Mouse (Mus musculus): ENCODE data around the gene Id1.

Id1 gene

DNA sequence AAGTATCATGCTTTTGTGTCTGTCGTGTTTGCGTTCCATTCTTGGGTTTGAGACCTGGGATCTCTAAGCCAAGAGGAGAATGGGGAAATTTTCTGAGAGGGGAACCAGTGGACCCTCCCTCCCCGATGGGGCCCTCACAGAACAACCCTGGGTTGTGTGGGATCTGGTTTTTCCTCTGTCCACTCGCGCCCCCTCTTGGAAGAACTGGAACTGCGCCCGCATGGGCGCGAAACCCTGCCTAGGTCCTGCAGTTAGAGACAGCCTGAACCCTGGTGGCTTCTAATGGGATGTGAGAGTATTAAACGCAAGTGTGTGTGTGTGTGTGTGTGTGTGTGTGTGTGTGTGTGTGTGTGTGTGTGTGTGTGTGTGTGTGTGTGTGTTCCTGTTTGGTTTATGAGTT is 6.4 kb downstream of the Id1 start:
- peak in 1 of 2 experiments; percentile 74 for DNase-seq (ENCODE audit: low spot score in 2 of 2)

- DNase-seq (ENCODE audit: low spot score in 2 of 2) = no peak
Observed at GRCm38 (mm10) chr2:152753944-152754711, 18.1 kb downstream of the Id1 start, which contains the start of gene Cox4i2. TSS of gene Cox4i2 (plus strand) at chr2:152754173.

DNA sequence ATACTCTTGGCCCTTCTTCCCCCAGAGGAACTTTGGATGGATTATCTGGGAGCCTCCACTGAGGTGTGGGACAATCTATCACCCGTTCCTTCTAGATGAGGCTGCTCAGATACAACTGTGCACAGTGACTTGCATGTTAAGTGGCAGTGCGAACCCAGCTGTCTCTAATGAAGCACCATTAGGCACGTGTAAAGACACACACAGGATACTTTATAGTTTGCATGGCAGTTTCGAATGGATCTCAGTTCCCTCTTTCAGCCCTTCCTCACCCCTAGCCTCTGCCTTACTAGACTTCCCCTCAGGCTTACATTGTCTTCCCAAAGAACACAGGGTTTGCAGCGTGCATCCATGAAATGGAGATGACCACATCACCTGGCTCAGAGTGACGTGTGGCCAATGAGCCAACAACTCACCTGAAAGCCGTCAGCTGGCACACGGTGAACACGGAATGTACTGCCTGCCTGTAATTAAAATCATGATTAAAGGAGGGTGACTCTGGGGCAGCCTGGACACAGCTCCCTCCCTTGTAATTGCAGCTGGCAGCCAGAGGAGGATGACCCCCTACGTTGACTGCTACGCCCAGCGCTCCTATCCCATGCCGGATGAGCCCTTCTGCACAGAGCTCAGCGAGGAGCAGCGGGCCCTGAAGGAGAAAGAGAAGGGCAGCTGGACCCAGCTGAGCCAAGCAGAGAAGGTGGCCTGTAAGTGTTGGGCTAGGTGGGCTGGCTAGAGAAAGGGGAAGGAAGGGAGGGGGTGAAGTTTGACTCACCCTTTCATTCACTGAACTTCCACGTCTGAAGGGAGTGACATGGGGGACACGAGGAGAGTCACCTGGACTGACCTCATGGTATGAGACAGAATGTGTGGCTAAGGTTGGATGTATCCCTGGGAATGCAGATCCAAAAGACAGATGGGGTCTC is 20.7 kb downstream of the Id1 start:
- DNase-seq (ENCODE audit: low spot score in 2 of 2) = no peak

DNA sequence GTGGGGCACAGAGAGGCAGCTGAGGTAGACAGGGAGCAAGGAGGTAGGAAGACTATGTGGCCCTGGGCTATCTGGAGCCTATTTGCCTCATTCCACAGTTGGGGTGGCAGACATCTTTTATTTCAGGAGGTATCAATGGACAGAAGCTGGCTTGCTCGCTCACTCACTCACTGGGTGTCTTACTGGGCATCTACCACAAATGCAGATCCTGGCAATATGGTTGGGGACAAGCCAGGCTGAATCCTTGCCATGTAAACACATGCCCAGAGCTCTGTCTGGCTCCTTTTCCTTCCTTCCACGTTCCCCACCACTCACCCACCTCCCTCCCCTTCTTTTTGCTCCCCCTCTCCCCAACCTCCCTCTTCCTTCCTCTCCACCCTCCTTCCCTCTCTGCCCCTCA is 21.4 kb downstream of the Id1 start:
- no peak for DNase-seq (ENCODE audit: low spot score in 2 of 2)

GRCm38 (mm10) chr2:152758351-152758750 is 22.3 kb downstream of the Id1 start:
- DNase-seq (ENCODE audit: low spot score in 2 of 2) = no peak

- DNase-seq (ENCODE audit: low spot score in 2 of 2) = no peak
Observed at GRCm38 (mm10) chr2:152763310-152763709, 27.3 kb downstream of the Id1 start.

DNA sequence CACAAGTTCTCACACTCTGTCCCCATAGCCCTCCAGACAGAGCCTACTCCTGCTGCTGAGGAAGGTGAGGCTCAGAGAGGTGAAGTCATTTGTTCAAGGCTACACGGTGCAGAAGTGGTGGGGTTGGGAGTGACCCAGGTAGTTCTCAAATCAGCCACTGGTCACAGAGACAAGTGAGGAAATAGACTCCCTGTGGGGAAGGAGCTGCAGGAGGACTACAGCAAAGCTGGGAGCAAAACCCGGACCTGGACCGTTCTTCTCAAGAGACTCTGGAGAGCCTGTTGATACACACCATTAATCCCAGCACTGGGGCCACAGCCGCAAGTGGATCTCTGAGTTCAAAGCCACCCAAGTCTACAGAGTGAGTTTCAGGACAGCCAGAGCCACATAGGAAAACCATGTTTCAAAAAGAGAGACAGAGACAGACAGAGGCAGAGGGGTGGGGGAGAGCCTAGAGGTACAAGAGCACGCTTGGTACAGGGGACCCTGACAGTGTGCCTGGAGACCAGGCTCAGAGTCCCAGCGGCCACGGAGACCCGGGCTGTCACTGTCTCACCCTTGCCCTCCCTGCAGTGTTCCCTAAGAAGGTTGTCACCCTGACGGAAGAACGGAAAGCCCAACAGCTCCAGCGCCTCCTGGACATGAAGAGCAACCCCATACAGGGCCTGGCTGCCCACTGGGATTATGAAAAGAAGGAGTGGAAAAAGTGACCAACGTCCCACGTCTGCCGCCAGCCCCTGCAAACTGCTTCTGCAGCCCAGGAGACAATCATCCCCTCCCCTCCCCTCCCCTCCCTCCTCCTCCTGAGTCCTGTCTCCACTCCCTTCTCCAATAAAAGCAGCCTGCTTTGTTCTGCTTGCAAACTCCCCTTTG is 28.4 kb downstream of the Id1 start:
- no peak for DNase-seq (ENCODE audit: low spot score in 2 of 2)

DNA sequence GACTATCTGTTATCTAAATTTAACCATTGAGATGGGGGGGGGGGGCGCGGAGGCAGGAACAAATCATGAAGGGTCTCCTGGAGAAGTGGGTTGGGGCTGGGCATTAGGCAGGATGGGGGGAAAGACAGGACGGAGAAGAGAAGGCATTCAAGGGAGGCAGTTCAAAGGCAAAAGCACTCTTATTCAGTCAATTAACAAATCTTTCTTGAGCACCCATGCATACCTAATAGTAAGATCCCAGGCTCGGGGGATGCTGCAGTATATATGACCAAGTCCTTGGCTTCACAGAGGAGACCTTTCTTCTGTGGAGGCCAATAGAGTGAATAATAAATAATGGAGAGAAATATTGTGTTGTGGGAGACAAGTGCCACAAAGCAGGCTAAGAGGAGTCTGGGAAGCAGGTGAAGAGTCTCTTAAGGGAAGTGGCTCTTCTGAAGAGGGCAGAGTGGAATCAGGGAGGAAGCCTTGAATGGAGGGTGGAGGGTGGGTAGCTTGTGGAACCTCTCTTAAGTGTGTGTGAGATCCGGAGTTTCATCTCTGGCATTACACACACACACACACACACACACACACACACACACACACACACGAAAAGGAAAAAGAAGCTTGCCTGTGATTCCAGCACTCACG is 29.1 kb downstream of the Id1 start:
- DNase-seq (ENCODE audit: low spot score in 2 of 2) = no peak

DNA sequence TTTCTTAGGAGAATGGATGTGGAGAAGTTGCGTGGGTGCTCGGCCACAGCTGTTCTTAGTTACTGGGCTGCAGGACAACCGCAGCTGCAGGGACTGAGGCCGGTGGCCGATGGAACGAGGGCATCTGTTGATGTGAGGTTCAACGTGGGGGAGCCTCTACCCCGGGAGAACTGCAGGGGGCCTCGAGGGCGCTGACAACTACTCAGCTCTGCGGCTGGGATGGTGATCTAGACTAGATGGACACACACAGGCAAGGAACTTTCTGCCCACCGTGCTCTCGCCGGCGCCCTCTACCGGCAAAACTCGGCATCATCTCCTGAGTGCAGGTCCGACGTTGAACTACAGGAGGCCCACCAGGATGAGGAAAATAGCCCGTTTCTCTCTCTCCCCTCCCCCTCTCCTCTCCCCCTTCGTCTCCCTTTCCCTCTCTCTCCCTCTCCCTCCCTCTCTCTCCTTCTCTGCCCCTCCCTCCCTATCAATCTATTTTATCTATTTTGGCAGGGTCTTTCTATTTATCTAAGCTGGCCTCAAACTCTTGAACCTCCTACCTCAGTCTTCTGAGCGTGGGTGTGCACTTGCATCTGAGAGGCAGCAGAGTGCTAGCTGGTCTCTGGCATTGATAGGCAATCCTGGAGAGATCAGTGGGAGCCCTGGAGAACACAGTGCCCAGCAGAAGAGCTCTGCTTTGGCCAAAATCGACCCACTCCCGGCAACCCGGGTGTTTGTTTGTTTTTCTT is 30.5 kb downstream of the Id1 start:
- peak; percentile 81 to 90 for DNase-seq (ENCODE audit: low spot score in 2 of 2)

DNA sequence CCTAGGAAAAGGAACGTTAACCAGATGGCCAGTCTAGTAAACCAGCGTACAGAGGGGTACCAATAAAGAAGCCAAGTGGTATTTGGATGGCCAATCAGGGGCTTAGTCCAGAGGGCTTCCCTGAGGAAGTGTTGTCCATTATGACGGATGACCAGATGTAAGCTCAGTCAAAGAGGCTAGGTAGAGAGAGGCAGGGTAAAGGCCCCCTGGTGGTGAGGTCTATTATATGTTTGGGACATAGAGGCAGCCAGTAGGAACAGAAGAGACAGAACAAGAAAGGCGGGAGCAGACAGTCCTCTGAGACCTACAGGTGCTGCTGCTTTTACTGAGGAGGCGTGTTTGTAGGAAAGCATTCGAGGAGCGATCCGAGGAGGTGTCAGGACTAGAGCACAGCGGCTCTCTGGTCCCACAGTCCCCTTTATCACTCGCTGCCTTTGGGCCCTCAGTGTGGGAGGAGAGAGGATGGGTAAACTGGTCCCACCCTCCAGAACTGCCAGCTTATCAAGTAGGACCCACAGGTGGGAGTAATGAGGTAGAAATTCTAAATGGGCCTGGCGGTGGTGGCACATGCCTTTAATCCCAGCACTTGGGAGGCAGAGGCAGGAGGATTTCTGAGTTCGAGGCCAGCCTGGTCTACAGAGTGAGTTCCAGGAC is 31.7 kb downstream of the Id1 start:
- peak; percentile 13 to 55 for DNase-seq (ENCODE audit: low spot score in 2 of 2)

DNA sequence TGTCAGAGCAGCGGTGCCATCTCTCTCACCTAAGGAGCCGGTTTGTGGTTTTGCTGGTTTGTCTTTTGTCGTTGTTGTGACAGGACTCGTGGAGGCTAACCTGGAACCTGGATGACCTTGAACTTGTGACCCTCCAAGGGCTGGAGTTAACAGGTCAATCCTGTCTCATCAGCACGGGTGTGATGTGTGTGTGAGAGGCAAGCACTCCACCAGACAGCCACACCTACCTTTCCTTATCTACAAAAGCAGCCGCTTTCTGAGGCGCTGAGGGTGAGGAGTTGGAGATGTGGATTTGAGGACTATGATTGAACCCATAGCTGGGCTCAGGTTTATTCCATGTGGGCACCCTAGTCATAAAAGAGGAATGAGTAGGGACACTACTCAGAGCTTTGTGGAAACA is 33.6 kb downstream of the Id1 start:
- DNase-seq (ENCODE audit: low spot score in 2 of 2) = no peak

DNA sequence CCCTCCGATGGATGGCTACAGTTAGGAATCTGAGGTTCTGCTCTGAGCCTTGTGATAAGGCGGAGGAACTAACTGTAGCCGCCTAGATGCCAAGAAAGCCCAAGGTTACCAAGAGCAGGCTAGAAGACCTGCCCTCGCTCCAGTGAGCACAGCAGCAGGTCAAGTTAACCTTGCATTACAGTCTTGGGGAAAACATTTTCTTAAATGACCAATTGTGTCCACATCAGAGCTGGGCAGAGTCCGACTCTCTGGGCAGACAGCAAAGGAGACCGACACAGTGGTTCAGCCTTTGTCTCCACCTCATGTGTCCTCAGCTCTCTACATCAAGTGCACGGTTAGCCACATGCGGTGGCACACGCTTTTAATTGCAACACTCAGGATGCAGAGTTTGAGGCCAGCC is 35.5 kb downstream of the Id1 start:
- no peak for DNase-seq (ENCODE audit: low spot score in 2 of 2)

- no peak for DNase-seq (ENCODE audit: low spot score in 2 of 2)
Observed at GRCm38 (mm10) chr2:152772231-152772630, 36.2 kb downstream of the Id1 start.

DNA sequence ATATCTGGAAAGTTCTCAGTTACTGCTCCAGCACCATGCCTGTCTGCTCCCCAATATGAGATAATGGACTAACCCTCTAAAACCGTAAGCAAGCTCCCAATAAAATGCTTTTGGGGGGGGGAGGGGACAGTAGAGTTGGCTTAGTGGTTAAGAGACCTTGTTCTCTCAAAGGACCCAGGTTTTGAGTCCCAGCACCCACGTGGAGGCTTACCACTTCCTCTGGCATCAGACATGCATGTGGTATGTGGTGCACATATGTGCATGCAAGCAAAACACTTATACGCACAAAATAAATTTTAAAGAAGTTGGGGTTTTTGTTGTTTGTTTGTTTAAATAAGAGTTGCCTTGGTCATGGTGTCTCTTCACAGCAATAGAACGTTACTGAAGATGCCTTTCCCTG is 39.3 kb downstream of the Id1 start:
- DNase-seq (ENCODE audit: low spot score in 2 of 2) = no peak

DNA sequence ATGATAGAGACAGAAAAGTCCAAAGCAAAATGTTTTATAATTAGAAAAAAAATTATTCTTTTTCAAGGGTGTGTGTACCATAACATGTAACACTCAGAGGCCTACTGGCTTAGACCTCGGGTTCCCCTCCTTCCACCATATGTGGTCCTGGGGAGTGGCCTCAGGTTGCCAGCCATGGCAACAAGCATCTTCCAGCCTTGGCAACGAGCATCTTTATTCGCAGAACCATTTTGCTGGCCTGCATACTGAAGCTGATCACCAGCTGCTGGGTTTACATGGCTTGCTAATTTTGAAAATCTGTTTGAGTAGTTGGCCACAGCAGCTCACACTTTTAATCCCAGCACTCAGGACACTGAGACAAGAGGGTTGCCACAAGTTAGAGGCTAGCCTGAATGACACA is 40.0 kb downstream of the Id1 start:
- DNase-seq (ENCODE audit: low spot score in 2 of 2) = no peak

GRCm38 (mm10) chr2:152776435-152776834 is 40.4 kb downstream of the Id1 start:
- DNase-seq (ENCODE audit: low spot score in 2 of 2) = no peak

- no peak for DNase-seq (ENCODE audit: low spot score in 2 of 2)
Observed at GRCm38 (mm10) chr2:152777081-152777480, 41.0 kb downstream of the Id1 start.

DNA sequence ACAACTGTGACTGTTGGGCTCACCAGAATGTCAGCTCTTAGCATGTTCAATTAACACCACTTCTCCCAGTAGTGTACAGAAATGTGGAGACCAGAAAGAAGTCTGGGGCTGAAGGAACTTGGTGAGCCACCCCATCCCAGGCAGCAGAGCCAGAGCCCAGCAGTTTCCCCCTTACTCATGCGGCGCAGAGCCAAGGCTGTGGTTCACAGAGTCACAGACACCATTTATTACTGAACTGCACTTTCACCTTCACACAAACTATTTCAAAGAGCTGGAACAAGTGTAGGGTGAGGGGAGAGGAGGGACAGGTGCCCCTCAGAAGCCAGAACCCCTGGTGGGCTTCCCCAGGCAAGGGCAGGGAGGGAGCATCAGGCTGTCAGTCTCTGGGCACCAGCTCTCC is 44.4 kb downstream of the Id1 start:
- no peak for DNase-seq (ENCODE audit: low spot score in 2 of 2)

- DNase-seq (ENCODE audit: low spot score in 2 of 2) = no peak
Observed at GRCm38 (mm10) chr2:152781031-152781711, 45.1 kb downstream of the Id1 start.

DNA sequence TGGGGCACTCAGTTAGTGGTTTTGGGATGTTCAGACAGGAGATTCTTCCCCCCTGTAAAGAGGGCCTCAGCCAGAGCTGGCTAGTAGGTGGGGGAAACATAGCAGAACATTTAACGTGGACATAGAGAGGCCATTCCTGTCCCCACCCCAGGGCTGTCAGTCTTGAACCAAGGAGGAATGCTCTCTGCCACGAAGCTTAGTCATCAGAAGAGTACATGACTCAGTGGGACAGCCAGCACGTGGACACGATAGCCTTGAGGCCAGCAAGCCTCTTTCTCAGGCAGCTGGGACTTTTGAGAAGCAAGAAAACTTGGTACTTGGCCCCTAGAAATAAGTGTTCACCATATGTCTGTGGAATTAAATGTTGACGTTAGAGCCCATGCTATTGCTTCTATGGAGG is 46.6 kb downstream of the Id1 start:
- DNase-seq (ENCODE audit: low spot score in 2 of 2) = no peak

Data from urinary bladder, adult 18-20 months (tissue).